Mouse (Mus musculus): ENCODE results near the gene Bsg.
A peak's percentile ranks its signal among the peaks of the same experiment; 100 is the strongest.
"Not testable (repeated sequence)": the region's sequence is repeated elsewhere in the genome, so short reads cannot be mapped to it uniquely, and the experiment has no call there.

Gene Bsg

DNA sequence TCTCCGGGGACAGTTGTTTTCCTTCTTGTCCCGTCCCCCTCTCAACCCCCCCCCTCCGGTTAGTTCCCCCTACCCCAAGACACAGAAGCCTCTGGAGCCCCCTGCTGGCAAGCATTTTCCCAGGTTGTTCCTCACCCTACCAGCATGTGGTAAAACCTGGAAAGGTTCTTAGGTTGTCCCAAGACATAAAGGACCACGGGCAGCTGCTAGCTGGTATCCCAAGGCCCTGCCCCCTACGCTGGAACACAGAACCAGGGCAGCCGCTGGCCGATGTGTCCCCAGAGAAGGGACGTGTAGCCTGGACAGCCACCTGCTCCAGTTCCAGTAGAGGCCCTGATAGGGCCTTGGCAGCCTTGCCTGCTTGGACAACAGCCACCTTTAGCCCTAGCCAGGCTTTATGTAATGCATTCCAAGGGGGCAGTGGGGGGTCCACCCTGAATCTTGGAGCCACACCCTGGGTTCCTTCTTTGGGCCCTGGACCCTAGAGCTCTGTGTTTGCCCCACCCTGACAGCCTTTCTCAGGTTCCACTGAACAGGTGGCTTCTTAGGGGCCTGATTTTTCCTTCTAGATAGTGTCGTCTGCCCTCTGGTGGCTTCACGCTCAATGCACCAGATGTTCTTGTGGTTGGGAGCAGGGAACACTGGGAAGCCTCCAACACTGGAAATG, 21.2 kb upstream of the Bsg start:
- DNase-seq, result peak; percentile 71

- DNase-seq, result no peak
Observed at GRCm38 (mm10) chr10:79683726-79684640, 20.3 kb upstream of the Bsg start.

- DNase-seq, result no peak
Observed at GRCm38 (mm10) chr10:79684770-79685600, 19.3 kb upstream of the Bsg start.

GRCm38 (mm10) chr10:79686219-79686618, 18.1 kb upstream of the Bsg start:
- DNase-seq, result no peak

DNA sequence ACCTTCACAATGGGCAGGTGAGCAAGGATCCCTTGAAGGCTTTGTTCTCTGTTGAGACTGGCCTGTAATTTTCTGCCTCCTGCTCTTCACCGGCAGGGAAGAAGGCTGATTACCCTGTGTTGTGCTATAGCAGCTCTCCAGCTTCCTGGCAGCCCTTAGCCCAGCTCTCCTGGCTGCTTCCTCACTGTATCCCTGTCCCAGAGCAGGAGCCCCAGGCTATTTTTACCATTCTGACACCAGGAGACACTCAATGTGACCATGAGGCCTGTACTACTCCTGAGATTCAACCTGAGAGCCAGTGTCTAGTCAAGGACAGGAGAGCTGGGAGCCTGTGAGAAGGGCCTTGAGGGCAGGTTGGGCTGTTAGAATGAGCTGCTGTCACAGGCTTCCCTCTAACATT, 17.6 kb upstream of the Bsg start:
- DNase-seq, result no peak

GRCm38 (mm10) chr10:79687513-79687912, 16.8 kb upstream of the Bsg start:
- no peak for DNase-seq

DNA sequence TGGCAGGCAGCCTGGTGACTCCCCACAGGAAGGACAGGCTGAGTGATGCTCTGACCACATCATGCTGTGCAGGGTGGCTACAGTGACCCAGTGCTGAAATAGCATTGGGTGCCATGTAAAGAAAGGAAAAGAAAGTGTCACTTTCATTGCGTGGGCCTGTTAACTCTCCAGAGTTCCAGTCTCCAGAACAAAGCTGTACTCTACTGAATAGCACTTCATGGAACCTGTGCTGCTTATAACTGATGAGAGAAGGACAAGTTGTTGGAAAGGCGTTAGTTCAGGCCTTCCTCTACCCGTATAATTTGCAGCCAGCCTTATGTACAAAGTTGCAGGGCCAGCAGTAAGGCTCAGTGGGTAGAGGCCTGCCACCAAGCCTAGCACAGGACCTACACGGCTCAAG, 15.6 kb upstream of the Bsg start, which contains the start of gene Gzmm:
TSS of gene Gzmm (plus strand) at position 301 of the 400 bp plus-strand sequence.
- no peak for DNase-seq

- DNase-seq, result no peak
Observed at GRCm38 (mm10) chr10:79689178-79689577, 15.1 kb upstream of the Bsg start.

DNA sequence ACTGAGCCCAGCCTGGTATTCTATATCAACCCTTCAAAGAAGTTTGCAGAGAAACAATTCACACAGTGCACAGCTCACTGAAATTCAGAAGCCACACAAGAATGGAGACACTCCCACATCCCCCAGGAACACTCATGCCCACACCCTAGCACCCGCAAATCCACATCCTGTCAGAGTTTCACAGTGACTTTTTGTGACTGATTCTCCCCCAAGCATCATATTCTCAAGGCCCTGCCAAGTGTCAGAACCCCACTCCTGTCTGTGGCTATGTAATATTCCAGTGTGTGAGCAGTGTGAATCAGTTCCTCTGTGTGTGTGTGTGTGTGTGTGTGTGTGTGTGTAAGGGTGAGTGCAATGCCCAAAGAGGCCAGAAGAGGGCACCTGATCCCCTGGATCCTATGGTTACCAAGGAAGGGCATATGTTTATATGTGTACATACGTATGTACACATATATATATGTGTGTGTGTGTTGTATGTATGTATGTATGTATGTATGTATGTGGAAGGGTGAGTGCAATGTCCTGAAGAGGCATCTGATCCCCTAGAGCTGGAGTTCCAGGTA, 12.2 kb upstream of the Bsg start:
- DNase-seq, result no peak

DNA sequence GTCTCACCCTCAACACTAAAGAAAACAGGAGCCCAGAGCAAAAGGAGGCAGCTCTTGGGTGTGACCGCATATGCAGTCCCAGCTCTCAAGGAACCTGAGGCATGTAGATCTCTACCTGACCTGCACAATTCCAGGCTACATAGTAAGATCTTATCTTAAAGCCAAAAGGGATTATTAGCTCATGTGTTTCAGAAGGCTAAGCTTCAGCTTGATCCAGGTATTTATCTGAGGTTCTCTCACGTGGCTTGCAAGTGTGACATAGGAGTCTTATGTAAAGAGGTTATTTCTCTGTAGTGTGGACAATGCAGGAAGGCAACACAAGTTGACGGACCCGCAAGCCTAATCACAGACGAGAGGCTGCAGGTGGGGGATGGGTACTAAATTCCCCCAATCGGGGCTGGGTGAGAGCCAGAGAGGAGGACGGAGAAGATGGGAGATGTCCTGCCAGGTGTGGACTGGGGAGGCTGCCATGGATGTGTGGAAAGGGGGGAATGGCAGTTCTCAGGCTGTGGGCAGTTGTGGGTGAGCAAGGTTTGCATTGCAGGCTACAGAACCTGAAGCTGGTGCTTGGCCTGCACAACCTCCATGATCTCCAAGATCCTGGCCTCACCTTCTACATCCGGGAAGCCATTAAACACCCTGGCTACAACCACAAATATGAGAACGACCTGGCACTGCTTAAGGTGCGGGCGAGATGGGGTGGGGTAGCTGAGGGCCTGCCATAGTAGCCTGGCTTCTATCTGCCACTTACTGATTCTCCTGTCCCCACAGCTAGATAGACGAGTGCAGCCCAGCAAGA, 10.5 kb upstream of the Bsg start:
- DNase-seq, result peak; percentile 35

DNA sequence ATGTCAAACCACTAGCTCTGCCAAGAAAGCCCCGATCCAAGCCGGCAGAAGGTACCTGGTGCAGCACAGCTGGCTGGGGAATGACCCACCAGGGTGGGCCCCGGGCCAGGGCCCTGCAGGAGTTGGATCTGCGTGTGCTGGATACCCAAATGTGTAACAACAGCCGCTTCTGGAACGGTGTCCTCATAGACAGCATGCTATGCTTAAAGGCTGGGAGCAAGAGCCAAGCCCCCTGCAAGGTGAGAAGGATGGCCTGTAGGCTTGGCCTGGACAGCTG, 10.0 kb upstream of the Bsg start:
- no peak for DNase-seq

DNA sequence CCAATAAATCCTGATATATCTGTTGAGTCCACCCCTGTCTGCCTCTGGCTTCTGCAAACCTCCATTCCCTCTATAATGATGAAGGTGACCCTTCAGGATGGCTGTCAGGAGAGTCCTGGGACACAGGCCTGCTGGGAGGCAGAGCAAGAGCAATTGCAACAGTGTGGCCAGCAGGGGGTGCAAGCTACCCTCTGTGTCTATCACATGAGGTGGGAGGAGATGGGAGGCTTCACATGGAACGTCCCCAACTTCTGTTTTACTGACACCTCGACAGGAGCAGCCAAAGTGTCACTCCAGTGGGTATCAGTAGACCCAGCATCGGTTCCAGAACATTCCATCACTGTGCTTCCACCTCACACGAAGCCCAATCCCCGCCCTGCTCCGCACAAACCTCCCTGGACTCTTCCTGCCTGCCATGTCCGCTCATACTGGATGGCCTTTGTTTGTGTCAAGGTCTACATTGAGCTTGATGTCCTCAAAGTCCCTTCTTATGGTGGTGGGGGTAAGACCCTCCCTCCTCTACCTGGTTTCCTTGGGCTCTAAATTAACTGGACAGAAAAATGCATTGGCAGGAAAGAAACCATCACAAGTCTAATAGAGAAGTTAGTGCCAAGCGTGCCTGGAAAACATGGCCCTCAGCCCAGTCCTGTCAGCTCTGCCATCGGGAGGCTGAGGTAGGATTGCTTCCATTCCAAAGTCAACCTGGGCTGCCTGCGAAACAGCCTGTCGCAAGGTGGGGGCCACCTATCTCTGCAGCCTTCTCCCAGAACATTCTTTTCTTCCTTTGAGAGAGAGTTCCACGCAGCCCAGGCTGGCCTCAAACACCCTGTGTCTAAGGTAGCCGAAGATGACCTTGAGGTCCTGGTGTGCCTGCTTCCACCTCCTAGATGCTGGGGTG, 8.8 kb upstream of the Bsg start:
- DNase-seq, result peak; percentile 83

GRCm38 (mm10) chr10:79696129-79696651, 8.1 kb upstream of the Bsg start:
- no peak for DNase-seq

GRCm38 (mm10) chr10:79697916-79698315, 6.4 kb upstream of the Bsg start:
- no peak for DNase-seq

- no peak for DNase-seq
Observed at GRCm38 (mm10) chr10:79698459-79698858, 5.8 kb upstream of the Bsg start.

DNA sequence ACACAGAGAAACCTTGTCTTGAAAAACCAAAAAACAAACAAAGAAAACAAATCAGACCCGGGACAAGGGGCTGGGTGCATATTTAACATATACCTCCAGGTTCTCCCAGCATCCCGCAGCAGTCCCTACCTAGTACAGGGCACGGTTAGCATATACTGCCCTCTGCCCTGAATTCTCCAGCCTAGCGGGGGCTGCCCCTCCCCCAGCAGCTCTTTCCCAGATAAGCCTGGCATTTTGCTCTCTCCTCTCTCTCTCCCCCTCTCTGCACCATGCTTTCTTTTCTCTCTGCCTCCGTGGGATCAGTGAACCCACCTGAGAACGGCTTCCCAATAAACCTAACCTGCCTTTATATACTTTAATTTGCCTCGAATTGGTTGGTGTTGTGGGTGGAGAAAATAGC, 3.6 kb upstream of the Bsg start:
- no peak for DNase-seq

GRCm38 (mm10) chr10:79701443-79702129, 2.7 kb upstream of the Bsg start:
- DNase-seq, result peak; percentile 43

DNA sequence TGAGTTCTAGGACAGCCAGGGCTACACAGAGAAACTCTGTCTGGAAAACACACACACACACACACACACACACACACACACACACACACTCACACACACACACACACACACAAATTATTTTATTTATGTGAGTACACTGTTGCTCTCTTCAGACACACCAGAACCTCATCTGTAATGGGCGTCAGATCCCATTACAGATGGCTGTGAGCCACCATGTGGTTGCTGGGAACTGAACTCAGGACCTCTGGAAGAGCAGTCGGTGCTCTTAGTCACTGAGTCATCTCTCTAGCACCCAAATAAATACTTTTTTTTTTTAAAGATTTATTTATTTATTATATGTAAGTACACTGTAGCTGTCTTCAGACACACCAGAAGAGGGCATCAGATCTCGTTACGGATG, 1.3 kb upstream of the Bsg start:
- DNase-seq, result not testable (repeated sequence)

GRCm38 (mm10) chr10:79703541-79703940, 750 bp upstream of the Bsg start:
- DNase-seq, result no peak

DNA sequence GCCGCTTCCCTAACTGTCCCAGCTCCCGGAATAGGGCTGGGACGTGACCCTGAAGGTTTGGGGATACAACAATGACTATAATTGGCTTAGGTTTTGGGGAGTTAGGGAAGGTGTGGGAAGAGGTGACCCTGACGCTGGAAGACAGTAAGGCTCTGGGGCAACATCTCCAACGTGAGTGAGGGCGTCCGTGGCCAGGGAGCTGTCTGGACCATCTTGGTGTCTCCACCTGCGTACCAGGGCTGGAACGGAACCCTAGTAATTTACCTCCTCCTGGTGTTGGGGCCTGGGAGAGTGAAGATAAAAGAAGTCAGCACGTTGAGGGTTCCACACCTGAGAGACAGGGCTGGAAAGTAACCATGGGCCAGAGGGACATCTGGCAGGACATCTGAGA, 674 bp downstream of the Bsg start:
- DNase-seq, result no peak

All from retina, postnatal 1 day (tissue).